Mouse (Mus musculus) liver, embryonic 12.5 days (tissue): ENCODE measurements around the gene Sema4b. TPM values are rescaled to one million over a fixed set of nuclear protein-coding genes. Genes with fewer than 3 reads are reported as not detected.

Source experiments
- ATAC-seq: fragments of 200-750 bp; cut with Nextera tagmentation; 2 replicates; pipeline ENCODE4 v1.8.0; 2017; ENCODE audit warnings: moderate number of reproducible peaks, mild to moderate bottlenecking, moderate library complexity
- H3K27ac ChIP-seq: fragments of 300-500 bp; sonication (generic); 2 replicates; pipeline ENCODE4 v1.5.1; 2016; ENCODE audit warnings: mild to moderate bottlenecking
- H3K27me3 ChIP-seq: fragments of 300-500 bp; sonication (generic); replicated peaks from 2 replicates; pipeline ENCODE4 v1.6.1; 2016; ENCODE audit warnings: mild to moderate bottlenecking, moderate library complexity
- H3K36me3 ChIP-seq: fragments of 300-500 bp; sonication (generic); 2 replicates; pipeline ENCODE4 v1.6.1; 2016; ENCODE audit warnings: mild to moderate bottlenecking, moderate library complexity
- H3K4me1 ChIP-seq: fragments of 300-500 bp; sonication (generic); 2 replicates; pipeline ENCODE4 v1.6.1; 2016
- H3K4me2 ChIP-seq: fragments of 300-500 bp; sonication (generic); 2 replicates; pipeline ENCODE4 v1.6.1; 2016; ENCODE audit warnings: mild to moderate bottlenecking, moderate library complexity
- H3K4me3 ChIP-seq: fragments of 300-500 bp; sonication (generic); 2 replicates; pipeline ENCODE4 v1.5.1; 2016; ENCODE audit warnings: mild to moderate bottlenecking, moderate library complexity
- H3K9ac ChIP-seq: fragments of 300-500 bp; sonication (generic); 2 replicates; pipeline ENCODE4 v1.6.1; 2016; ENCODE audit warnings: mild to moderate bottlenecking, moderate library complexity
- H3K9me3 ChIP-seq: fragments of 300-500 bp; sonication (generic); replicated peaks from 2 replicates; pipeline ENCODE4 v1.6.1; 2016; ENCODE audit warnings: mild to moderate bottlenecking, moderate library complexity
- WGBS: fragments of 180-500 bp; shearing (Covaris S2); methylation state at CpG from one replicate; pipeline ENCODE4 v1.1.7; 2016; ENCODE audit not compliant: insufficient replicate concordance; 5-methylcytosine and 5-hydroxymethylcytosine counted together
- polyA plus RNA-seq: library from polyadenylated mRNA; unstranded; fragments of >200 nt; fragmentation: Nextera tagmentation; extraction: Ambion mirVana; gene quantifications from 2 replicates; pipeline ENCODE4 v1.2.1, GENCODE M21; 2016

Gene Sema4b
- polyA plus RNA-seq, 1 experiment from 2014 or later: 17.9 TPM

- Histone ChIP-seq H3K9me3 (no peaks in the 10 kb centered on the region), H3K9ac (peak overlapping the region; percentile 75), H3K36me3 (peaks cover 36% of the 10 kb centered on the region), H3K4me1 (peaks cover 97% of the 10 kb centered on the region), H3K4me3 (peak overlapping the region; percentile 42), H3K27me3 (no peaks in the 10 kb centered on the region), H3K4me2 (peak overlapping the region; percentile 87), H3K27ac (peak overlapping the region; percentile 100)
- 20% methylated on average over 10 of the region's 10 CpGs for WGBS
- peak; percentile 88 for ATAC-seq
These were observed 22.2 kb downstream of the Sema4b start for GRCm38 (mm10) chr7:80208738-80209430.

DNA sequence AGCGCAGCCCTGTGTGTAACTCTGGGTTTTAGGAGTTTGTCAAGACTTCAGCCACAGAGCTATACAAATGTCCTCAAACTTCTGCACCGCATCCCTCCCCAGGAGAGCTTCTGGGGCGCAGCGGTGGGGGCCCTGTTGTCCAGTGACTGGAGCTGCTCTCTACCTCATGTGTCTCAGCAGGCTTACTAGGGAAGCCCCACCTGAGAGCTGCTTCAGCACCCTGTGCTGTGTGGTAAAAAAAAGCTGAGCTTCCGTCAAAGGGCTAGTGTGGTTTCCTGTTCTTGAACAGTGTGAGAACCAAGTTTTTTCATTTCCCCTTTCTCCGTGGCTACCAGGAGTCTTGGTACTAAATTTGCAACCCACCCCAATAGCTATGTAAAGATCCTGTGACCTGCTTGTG lies 23.0 kb downstream of the Sema4b start:
- H3K27ac ChIP-seq: peak overlapping the region; percentile 100
- H3K4me3 ChIP-seq: peak overlapping the region; percentile 42
- ATAC-seq: no peak
- 18% methylated on average over 6 of the region's 6 CpGs for WGBS
- H3K4me1 ChIP-seq: peaks cover 97% of the 10 kb centered on the region
- peaks cover 39% of the 10 kb centered on the region for H3K36me3 ChIP-seq
- H3K9ac ChIP-seq: peak overlapping the region; percentile 75
- H3K9me3 ChIP-seq: no peaks in the 10 kb centered on the region
- peak overlapping the region; percentile 87 for H3K4me2 ChIP-seq
- H3K27me3 ChIP-seq: no peaks in the 10 kb centered on the region

GRCm38 (mm10) chr7:80210982-80211381 lies 24.3 kb downstream of the Sema4b start:
- no peak for ATAC-seq
- Histone ChIP-seq H3K27me3 (no peaks in the 10 kb centered on the region), H3K4me2 (peak overlapping the region; percentile 87), H3K9me3 (no peaks in the 10 kb centered on the region), H3K36me3 (peaks cover 52% of the 10 kb centered on the region), H3K27ac (peak overlapping the region; percentile 100), H3K9ac (peak overlapping the region; percentile 75), H3K4me3 (no peak overlapping the region), H3K4me1 (peaks cover 96% of the 10 kb centered on the region)
- 82% methylated on average over 4 of the region's 4 CpGs for WGBS

GRCm38 (mm10) chr7:80213604-80214003 lies 27.0 kb downstream of the Sema4b start:
- H3K4me1 ChIP-seq: peaks cover 70% of the 10 kb centered on the region
- H3K36me3 ChIP-seq: peaks cover 74% of the 10 kb centered on the region
- no peak overlapping the region for H3K4me2 ChIP-seq
- no peak overlapping the region for H3K4me3 ChIP-seq
- 86% methylated on average over 7 of the region's 7 CpGs for WGBS
- peak overlapping the region; percentile 66 for H3K27ac ChIP-seq
- no peaks in the 10 kb centered on the region for H3K9me3 ChIP-seq
- H3K9ac ChIP-seq: peak overlapping the region; percentile 17; the same call in 1 of the 2 replicates
- no peaks in the 10 kb centered on the region for H3K27me3 ChIP-seq
- ATAC-seq: no peak

- 83% methylated on average over 8 of the region's 8 CpGs for WGBS
- Histone ChIP-seq H3K4me2 (no peak overlapping the region), H3K9me3 (no peaks in the 10 kb centered on the region), H3K9ac (peak overlapping the region; percentile 32; the same call in 1 of the 2 replicates), H3K27me3 (no peaks in the 10 kb centered on the region), H3K27ac (peak overlapping the region; percentile 78), H3K36me3 (peaks cover 83% of the 10 kb centered on the region), H3K4me3 (no peak overlapping the region), H3K4me1 (peaks cover 61% of the 10 kb centered on the region)
- ATAC-seq: no peak
These were observed 27.8 kb downstream of the Sema4b start for GRCm38 (mm10) chr7:80214459-80214858.

GRCm38 (mm10) chr7:80215398-80215797 lies 28.8 kb downstream of the Sema4b start:
- WGBS: 33% methylated on average over 4 of the region's 4 CpGs

GRCm38 (mm10) chr7:80216566-80216965 lies 29.9 kb downstream of the Sema4b start:
- H3K27ac ChIP-seq: no peak overlapping the region
- no peak overlapping the region for H3K4me3 ChIP-seq
- 79% methylated on average over 8 of the region's 8 CpGs for WGBS
- H3K9me3 ChIP-seq: no peaks in the 10 kb centered on the region
- H3K4me1 ChIP-seq: peaks cover 40% of the 10 kb centered on the region
- H3K36me3 ChIP-seq: peaks cover 99% of the 10 kb centered on the region
- H3K9ac ChIP-seq: no peak overlapping the region
- H3K27me3 ChIP-seq: no peaks in the 10 kb centered on the region
- no peak overlapping the region for H3K4me2 ChIP-seq
- no peak for ATAC-seq

More at GRCm38 (mm10) chr7:80215398-80215797, 28.8 kb downstream of the Sema4b start:
- no peaks in the 10 kb centered on the region for H3K9me3 ChIP-seq
- no peak overlapping the region for H3K4me2 ChIP-seq
- H3K9ac ChIP-seq: 0 out of 2 replicates have a peak overlapping the region, but pooled peaks have one; percentile 32
- H3K4me3 ChIP-seq: no peak overlapping the region
- peak; percentile 77 for ATAC-seq
- peak overlapping the region; percentile 78 for H3K27ac ChIP-seq
- peaks cover 52% of the 10 kb centered on the region for H3K4me1 ChIP-seq
- H3K36me3 ChIP-seq: peaks cover 92% of the 10 kb centered on the region
- no peaks in the 10 kb centered on the region for H3K27me3 ChIP-seq

GRCm38 (mm10) chr7:80218666-80219065 lies 32.0 kb downstream of the Sema4b start:
- Histone ChIP-seq H3K36me3 (peaks cover 99% of the 10 kb centered on the region), H3K9me3 (no peaks in the 10 kb centered on the region), H3K4me3 (no peak overlapping the region), H3K4me2 (no peak overlapping the region), H3K27me3 (no peaks in the 10 kb centered on the region), H3K27ac (no peak overlapping the region), H3K9ac (no peak overlapping the region), H3K4me1 (peaks cover 21% of the 10 kb centered on the region)
- ATAC-seq: no peak
- WGBS: 86% methylated on average over 9 of the region's 9 CpGs

GRCm38 (mm10) chr7:80220237-80220797 lies 33.7 kb downstream of the Sema4b start:
- Histone ChIP-seq H3K4me2 (no peak overlapping the region), H3K36me3 (peaks cover 99% of the 10 kb centered on the region), H3K27ac (no peak overlapping the region), H3K4me1 (peaks cover 6% of the 10 kb centered on the region), H3K4me3 (no peak overlapping the region), H3K9me3 (no peaks in the 10 kb centered on the region), H3K9ac (no peak overlapping the region), H3K27me3 (no peaks in the 10 kb centered on the region)
- 90% methylated on average over 9 of the region's 9 CpGs for WGBS
- ATAC-seq: no peak

DNA sequence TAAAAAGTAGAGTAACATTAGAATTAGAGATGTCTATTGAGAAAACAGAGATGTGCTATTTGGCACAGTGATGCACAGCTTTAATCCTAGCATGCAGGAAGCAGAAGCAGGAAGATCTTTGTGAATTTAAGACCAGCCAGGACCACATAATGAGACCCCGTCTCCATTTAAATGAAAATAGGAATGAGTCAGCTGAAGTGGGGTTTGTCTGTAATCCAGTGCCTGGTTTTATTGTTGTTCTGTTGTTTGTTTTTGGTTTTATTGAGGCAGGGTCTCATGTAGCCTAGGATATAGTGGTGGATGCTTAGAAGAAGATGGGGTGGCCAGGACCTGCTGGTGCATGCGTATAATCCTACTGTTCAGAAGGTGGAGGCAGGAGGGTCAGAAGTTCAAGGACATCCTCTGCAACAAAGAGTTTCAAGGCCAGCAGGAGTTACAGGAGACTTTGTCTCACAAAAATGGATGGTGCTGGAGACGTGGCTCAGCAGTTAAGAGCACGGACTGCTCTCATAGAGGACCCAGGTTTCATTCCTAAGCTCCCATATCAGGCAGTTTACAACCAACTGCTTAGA lies 34.6 kb downstream of the Sema4b start:
- 88% methylated on average over 4 of the region's 4 CpGs for WGBS
- no peak for ATAC-seq
- peaks cover 99% of the 10 kb centered on the region for H3K36me3 ChIP-seq
- H3K4me1 ChIP-seq: no peaks in the 10 kb centered on the region
- H3K9ac ChIP-seq: no peak overlapping the region
- H3K27me3 ChIP-seq: no peaks in the 10 kb centered on the region
- H3K9me3 ChIP-seq: no peaks in the 10 kb centered on the region
- H3K4me2 ChIP-seq: no peak overlapping the region
- H3K27ac ChIP-seq: no peak overlapping the region
- H3K4me3 ChIP-seq: no peak overlapping the region

DNA sequence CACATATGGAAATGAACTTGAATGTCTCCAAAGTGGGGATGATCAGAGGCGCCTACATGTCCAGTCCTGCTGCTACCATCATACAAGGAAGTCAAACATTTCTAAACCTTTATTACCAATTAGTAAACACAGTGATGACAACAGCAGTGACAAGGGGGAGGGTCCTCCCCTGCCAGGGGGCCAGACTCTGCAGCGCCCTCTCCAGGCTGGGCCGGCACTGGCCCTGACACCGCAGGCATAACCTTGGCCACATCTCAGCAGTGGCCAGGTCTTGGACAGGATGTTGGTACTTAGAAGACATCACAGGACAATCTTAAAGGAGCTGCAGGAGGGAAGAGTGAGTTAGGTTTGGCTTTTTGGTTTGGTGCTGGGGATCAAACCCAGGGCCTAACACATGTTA lies 40.4 kb downstream of the Sema4b start:
- ATAC-seq: no peak
- Histone ChIP-seq H3K9me3 (no peaks in the 10 kb centered on the region), H3K27me3 (no peaks in the 10 kb centered on the region), H3K4me1 (peaks cover 34% of the 10 kb centered on the region), H3K36me3 (peaks cover 79% of the 10 kb centered on the region), H3K4me3 (no peak overlapping the region), H3K9ac (no peak overlapping the region), H3K27ac (peak overlapping the region; percentile 0; the same call in 1 of the 2 replicates), H3K4me2 (no peak overlapping the region)
- WGBS: 78% methylated on average over 4 of the region's 4 CpGs

DNA sequence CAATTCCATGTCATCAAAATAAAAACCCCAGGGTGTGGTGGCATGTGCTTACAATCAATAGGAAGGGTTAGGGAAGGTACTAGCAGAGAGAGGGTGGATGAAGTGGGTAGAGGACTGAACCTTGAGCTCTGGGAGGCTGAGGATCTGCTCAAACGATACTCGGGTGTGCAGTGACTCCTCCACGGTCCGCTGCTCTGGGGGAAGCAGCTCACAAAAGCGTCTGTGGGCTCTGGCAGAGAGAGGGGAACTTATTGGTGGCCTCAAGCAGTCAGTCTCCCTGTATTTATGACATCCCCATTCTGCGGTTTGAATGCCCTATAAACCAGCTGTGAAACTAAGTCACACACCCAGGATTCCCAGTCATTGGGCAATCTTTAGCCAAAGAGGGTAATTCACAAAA lies 43.6 kb downstream of the Sema4b start:
- Histone ChIP-seq H3K27ac (peak overlapping the region; percentile 32; the same call in 1 of the 2 replicates), H3K4me2 (peak overlapping the region; percentile 95; the same call in 1 of the 2 replicates), H3K36me3 (peaks cover 48% of the 10 kb centered on the region), H3K27me3 (no peaks in the 10 kb centered on the region), H3K4me1 (peaks cover 53% of the 10 kb centered on the region), H3K9me3 (no peaks in the 10 kb centered on the region), H3K4me3 (no peak overlapping the region), H3K9ac (0 out of 2 replicates have a peak overlapping the region, but pooled peaks have one; percentile 88)
- no peak for ATAC-seq
- WGBS: 64% methylated on average over 6 of the region's 6 CpGs
